13 mouse cellular contexts compared by ENCODE assay signal in the genomic region with DNA sequence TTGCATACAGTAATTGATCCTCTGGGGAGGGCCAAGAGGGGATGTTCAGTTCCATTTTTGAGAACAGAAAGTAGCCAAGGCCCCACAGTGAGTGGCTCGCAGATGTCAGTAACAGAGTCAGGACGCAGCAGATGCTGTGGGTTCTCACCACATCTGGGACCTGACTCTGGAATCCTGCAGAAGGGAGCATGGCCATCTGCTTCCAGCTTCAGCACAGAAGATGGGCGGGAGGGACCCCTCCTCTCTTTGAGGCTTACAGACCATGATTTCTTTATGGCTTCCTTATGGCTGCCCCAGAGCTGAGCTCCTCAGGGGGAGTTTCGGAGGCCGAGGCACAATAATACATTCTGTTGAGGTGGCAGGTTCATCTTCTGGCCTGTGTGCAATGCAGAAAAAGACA.
A peak's percentile ranks its signal among the peaks of the same experiment; 100 is the strongest.
DNase-seq lines count a peak whose midpoint lies in the region; ATAC-seq lines count a peak whose summit lies in the region.
"Had no signal": no experiment of that assay in that cellular context is flagged by ENCODE, and none has a peak within 500 bp of the region (broad histone marks: within the 10 kb centered on the region; RNA-seq: fewer than 3 reads in every experiment).

No protein-coding gene starts in this region.

- H3K4me3 ChIP-seq in hindbrain, embryonic 12.5 days = no peak overlapping the region
- H3K4me3 ChIP-seq in hindbrain, embryonic 10.5 days = no peak overlapping the region
- H3K4me3 ChIP-seq in forebrain, embryonic 14.5 days (ENCODE audit: low read depth, low read length) = no peak overlapping the region
- H3K4me3 ChIP-seq in neural tube, embryonic 11.5 days (ENCODE audit: low read depth, low read length) = no peak overlapping the region
- H3K4me3 ChIP-seq in liver, embryonic 12.5 days = no peak overlapping the region
- H3K4me3 ChIP-seq: hindbrain, embryonic 15.5 days; left cerebral cortex, adult 2 months; liver, embryonic 13.5 days had no signal

- 0 out of 2 replicates have a peak, but pooled peaks have one; percentile 29 for ATAC-seq in hindbrain, embryonic 12.5 days (ENCODE audit: low FRiP score)
- peak; percentile 46; the same call in 1 of the 2 replicates for ATAC-seq in forebrain, embryonic 14.5 days
- peak; percentile 31; the same call in 1 of the 2 replicates for ATAC-seq in neural tube, embryonic 11.5 days (ENCODE audit: insufficient read depth, low FRiP score, low TSS enrichment)
- ATAC-seq in liver, embryonic 12.5 days = no peak
- ATAC-seq: lung, postnatal 0 days had no signal

- WGBS in hindbrain, embryonic 12.5 days = 56% methylated on average over 5 of the region's 5 CpGs
- WGBS in hindbrain, embryonic 10.5 days = 72% methylated on average over 5 of the region's 5 CpGs
- 56% methylated on average over 5 of the region's 5 CpGs for WGBS in forebrain, embryonic 14.5 days
- WGBS in neural tube, embryonic 11.5 days = 20% methylated on average over 5 of the region's 5 CpGs
- WGBS in liver, embryonic 12.5 days (ENCODE audit: insufficient replicate concordance) = 72% methylated on average over 5 of the region's 5 CpGs

- peaks cover 11% of the 10 kb centered on the region for H3K4me1 ChIP-seq in hindbrain, embryonic 12.5 days
- no peaks in the 10 kb centered on the region for H3K4me1 ChIP-seq in hindbrain, embryonic 10.5 days (replicated peaks)
- H3K4me1 ChIP-seq in forebrain, embryonic 14.5 days (ENCODE audit: control insufficient read depth, insufficient read depth, low read length) = no peaks in the 10 kb centered on the region; the same call in 1 of the 2 replicates
- no peaks in the 10 kb centered on the region for H3K4me1 ChIP-seq in neural tube, embryonic 11.5 days (ENCODE audit: control insufficient read depth, insufficient read depth, low read length)
- no peaks in the 10 kb centered on the region for H3K4me1 ChIP-seq in liver, embryonic 12.5 days
- H3K4me1 ChIP-seq: liver, embryonic 13.5 days had no signal

- no peaks in the 10 kb centered on the region for H3K9me3 ChIP-seq in hindbrain, embryonic 12.5 days (replicated peaks)
- H3K9me3 ChIP-seq in hindbrain, embryonic 10.5 days = 0 out of 2 replicates have a peak, but pooled peaks cover 2% of the 10 kb centered on the region
- H3K9me3 ChIP-seq in forebrain, embryonic 14.5 days (replicated peaks; ENCODE audit: control insufficient read depth, low read length) = no peaks in the 10 kb centered on the region
- no peaks in the 10 kb centered on the region for H3K9me3 ChIP-seq in neural tube, embryonic 11.5 days (ENCODE audit: control insufficient read depth, low read length)
- H3K9me3 ChIP-seq in liver, embryonic 12.5 days (replicated peaks) = 0 out of 2 replicates have a peak, but pooled peaks cover 16% of the 10 kb centered on the region
- H3K9me3 ChIP-seq: hindbrain, embryonic 15.5 days had no signal

- H3K36me3 ChIP-seq in hindbrain, embryonic 12.5 days = no peaks in the 10 kb centered on the region
- no peaks in the 10 kb centered on the region for H3K36me3 ChIP-seq in hindbrain, embryonic 10.5 days
- no peaks in the 10 kb centered on the region for H3K36me3 ChIP-seq in forebrain, embryonic 14.5 days (ENCODE audit: control insufficient read depth, insufficient read depth, low read length)
- H3K36me3 ChIP-seq in neural tube, embryonic 11.5 days (ENCODE audit: control insufficient read depth, insufficient read depth, low read length) = no peaks in the 10 kb centered on the region
- H3K36me3 ChIP-seq in liver, embryonic 12.5 days = no peaks in the 10 kb centered on the region
- H3K36me3 ChIP-seq: G1E; hindbrain, embryonic 15.5 days; liver, embryonic 13.5 days had no signal

- no peak for DNase-seq in hindbrain, embryonic 10.5 days (ENCODE audit: low spot score)
- peak; percentile 47 for DNase-seq in embryo, embryonic 11 days
- peak; percentile 50 for DNase-seq in forebrain, embryonic 14.5 days (ENCODE audit: low spot score)
- DNase-seq in neural tube, embryonic 11.5 days (ENCODE audit: low spot score) = peak; percentile 18
- DNase-seq in cerebellum, adult 18-20 months = no peak
- DNase-seq: adrenal gland, postnatal 25 days; liver, embryonic 13.5 days had no signal

- H3K4me2 ChIP-seq in hindbrain, embryonic 12.5 days (replicated peaks) = no peak overlapping the region
- H3K4me2 ChIP-seq in forebrain, embryonic 14.5 days (ENCODE audit: low read length) = no peak overlapping the region
- no peak overlapping the region for H3K4me2 ChIP-seq in neural tube, embryonic 11.5 days (ENCODE audit: low read depth)
- H3K4me2 ChIP-seq in liver, embryonic 12.5 days = no peak overlapping the region
- H3K4me2 ChIP-seq: hindbrain, embryonic 15.5 days; liver, embryonic 13.5 days had no signal

- H3K27ac ChIP-seq in hindbrain, embryonic 12.5 days = 0 out of 2 replicates have a peak overlapping the region, but pooled peaks have one; percentile 8
- H3K27ac ChIP-seq in hindbrain, embryonic 10.5 days = no peak overlapping the region
- no peak overlapping the region; the same call in 1 of the 2 replicates for H3K27ac ChIP-seq in forebrain, embryonic 14.5 days (ENCODE audit: low read depth, low read length)
- no peak overlapping the region for H3K27ac ChIP-seq in neural tube, embryonic 11.5 days (ENCODE audit: low read depth, low read length)
- H3K27ac ChIP-seq in liver, embryonic 12.5 days = no peak overlapping the region
- H3K27ac ChIP-seq: hindbrain, embryonic 15.5 days; left cerebral cortex, adult 2 months; liver, embryonic 13.5 days had no signal

- H3K9ac ChIP-seq in hindbrain, embryonic 12.5 days = no peak overlapping the region
- no peak overlapping the region for H3K9ac ChIP-seq in forebrain, embryonic 14.5 days (ENCODE audit: low read length)
- H3K9ac ChIP-seq in neural tube, embryonic 11.5 days (ENCODE audit: low read length) = no peak overlapping the region
- no peak overlapping the region for H3K9ac ChIP-seq in liver, embryonic 12.5 days
- H3K9ac ChIP-seq: hindbrain, embryonic 15.5 days; liver, embryonic 13.5 days had no signal

- no peaks in the 10 kb centered on the region for H3K27me3 ChIP-seq in hindbrain, embryonic 12.5 days
- no peaks in the 10 kb centered on the region for H3K27me3 ChIP-seq in hindbrain, embryonic 10.5 days (ENCODE audit: insufficient read depth, poor library complexity, severe bottlenecking)
- H3K27me3 ChIP-seq in forebrain, embryonic 14.5 days (replicated peaks; ENCODE audit: control insufficient read depth, insufficient read depth, low read length) = no peaks in the 10 kb centered on the region
- no peaks in the 10 kb centered on the region for H3K27me3 ChIP-seq in neural tube, embryonic 11.5 days (ENCODE audit: control insufficient read depth, insufficient read depth, low read length)
- no peaks in the 10 kb centered on the region for H3K27me3 ChIP-seq in liver, embryonic 12.5 days (replicated peaks)
- H3K27me3 ChIP-seq: hindbrain, embryonic 15.5 days; liver, embryonic 13.5 days had no signal

Comparison
In these comparisons a context has a peak if more than half of its experiments do, and no peak if none do; other contexts are left out.
1. DNase-seq: peak in embryo, embryonic 11 days (single experiment), forebrain, embryonic 14.5 days (single experiment) and neural tube, embryonic 11.5 days (single experiment); none in hindbrain, embryonic 10.5 days (single experiment) and cerebellum, adult 18-20 months (0 of 2).